Mouse (Mus musculus) spleen, postnatal 4 days (tissue): ENCODE measurements at regions not wholly inside any gene's neighbourhood (a gene's known extent, or its start where the extent isn't known, plus 50 kb on each side); places are given as distances from the start of the nearest gene placed in this dataset.

Experiments
- DNase-seq, 2 experiments: peaks; one replicate each; pipeline ENCODE4 v3.0.0; 2022; ENCODE audit warnings: low spot score in 2 of 2

DNA sequence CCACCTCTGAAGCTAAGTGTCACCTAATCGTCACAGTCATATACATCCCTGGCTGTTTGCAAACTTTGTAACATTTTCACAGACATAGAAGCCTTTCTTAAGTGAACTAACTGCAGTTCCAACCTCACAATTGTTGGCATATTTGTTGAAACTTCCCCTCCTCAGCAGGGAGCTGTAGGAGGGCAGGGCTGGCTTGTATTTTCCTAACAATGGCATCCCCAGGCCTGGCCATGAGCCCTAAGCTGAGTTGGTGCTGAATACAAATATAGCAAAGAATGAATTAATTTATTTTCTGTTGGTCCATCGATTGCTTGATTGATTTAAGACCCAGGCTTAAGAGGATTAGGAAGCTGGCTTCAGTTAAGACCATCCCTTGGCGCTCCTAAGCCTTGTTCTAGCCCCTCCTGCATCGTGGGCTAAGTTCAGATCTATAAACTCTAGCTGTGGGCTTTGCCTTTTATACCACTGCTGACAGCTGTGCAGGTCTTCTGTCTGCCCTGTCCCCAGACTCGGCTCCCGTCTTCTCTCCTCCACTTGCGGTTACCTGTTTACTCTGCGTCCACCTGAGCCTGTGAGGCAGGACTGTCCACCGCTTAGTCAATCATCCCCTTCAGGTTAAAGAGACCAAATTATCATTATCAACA, 269.8 kb downstream of the Hlx start:
- no peak for DNase-seq

- no peak for DNase-seq
These were observed 271.0 kb downstream of the Hlx start for GRCm38 (mm10) chr1:184461411-184461810.

GRCm38 (mm10) chr1:184456727-184457126, 275.7 kb downstream of the Hlx start:
- no peak for DNase-seq

GRCm38 (mm10) chr1:184454381-184454780, 278.0 kb downstream of the Hlx start:
- DNase-seq = no peak

GRCm38 (mm10) chr1:184453673-184454072, 278.7 kb downstream of the Hlx start:
- DNase-seq = no peak

- no peak for DNase-seq
These were observed 279.4 kb downstream of the Hlx start for GRCm38 (mm10) chr1:184453061-184453460.

GRCm38 (mm10) chr1:184451686-184452085, 280.7 kb downstream of the Hlx start:
- no peak for DNase-seq

DNA sequence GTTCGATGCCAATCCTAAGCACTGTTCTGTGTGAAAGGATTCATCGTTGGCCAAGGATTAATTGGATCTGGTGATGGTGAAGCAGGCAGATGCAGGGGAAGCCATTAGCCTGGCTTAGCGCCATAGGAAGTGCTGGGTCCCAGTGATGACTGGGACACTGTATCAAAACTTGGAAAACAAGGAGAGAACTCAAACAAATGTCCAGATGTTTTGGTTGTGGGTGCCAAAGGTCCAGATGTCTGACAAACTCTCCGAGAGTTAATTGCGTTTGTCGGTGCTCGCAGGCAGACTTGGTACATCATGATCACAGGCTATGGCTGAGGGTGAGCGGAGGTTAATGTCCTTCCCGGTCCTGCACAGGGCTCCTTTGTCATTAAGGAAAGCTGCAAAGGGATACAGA, 283.4 kb downstream of the Hlx start:
- no peak for DNase-seq

DNA sequence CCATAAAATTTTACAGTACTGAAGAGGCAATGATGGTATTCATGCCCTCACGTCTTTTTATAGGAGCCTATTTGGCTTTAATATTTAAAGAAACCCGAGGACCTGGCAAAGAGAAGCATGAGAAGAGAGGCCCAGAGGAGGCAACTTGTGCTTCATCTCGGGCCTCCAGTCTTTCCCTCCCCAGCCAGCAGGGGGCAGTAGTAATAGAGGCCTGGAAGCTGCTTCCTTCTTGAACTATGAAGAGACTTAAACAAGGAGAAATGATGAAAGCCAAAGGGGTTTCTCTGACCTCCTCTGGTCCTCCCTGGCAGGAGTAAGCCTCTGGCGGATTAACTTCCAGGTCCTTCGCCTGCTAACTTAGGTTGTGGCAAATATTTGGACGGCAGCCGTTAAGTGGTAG, 284.5 kb downstream of the Hlx start:
- peak; percentile 71 to 89 for DNase-seq

GRCm38 (mm10) chr1:184447161-184447667, 285.2 kb downstream of the Hlx start:
- DNase-seq = no peak

DNA sequence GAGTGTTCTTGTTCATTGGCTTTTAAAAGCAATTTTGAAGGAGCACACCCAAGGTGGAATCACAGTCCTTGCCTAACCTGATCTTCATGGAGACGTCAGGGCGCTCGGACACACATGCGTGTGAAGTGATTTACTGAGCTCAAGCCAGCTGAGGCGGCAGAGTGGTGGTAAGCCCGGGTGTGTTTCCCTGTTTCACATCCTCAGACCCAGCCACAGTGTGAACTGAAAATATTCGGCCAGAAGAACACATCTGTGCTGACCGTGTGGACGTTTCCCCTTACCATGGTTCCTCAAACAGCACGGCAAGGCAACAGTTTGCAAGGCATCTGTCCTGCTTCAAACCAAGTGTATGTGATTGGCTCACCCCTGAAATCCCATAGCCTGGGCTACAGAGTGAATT, 288.2 kb downstream of the Hlx start:
- peak in 1 of 2 experiments; percentile 34 for DNase-seq

DNA sequence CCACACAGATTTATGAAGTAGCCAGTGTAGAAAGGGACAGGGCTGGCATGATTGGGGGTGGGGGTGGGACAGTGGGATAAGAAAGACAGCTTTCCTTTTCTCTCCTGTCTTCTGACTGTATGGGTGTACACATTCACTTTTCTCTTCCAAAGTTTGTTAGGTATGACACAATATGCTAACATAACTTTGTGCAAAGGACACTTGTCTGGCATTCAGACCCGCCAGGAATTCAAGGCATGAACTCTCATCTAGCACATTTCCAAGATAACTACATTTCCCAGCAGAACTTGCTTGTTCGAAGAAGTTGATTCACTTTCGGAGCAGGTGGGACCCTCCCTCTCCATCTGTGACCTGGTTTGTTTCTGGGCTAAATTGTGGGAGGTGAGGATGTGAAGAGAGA, 289.7 kb downstream of the Hlx start:
- DNase-seq = no peak

GRCm38 (mm10) chr1:184441005-184441557, 291.3 kb downstream of the Hlx start:
- no peak for DNase-seq

- no peak for DNase-seq
These were observed 292.9 kb downstream of the Hlx start for GRCm38 (mm10) chr1:184439506-184439905.

DNA sequence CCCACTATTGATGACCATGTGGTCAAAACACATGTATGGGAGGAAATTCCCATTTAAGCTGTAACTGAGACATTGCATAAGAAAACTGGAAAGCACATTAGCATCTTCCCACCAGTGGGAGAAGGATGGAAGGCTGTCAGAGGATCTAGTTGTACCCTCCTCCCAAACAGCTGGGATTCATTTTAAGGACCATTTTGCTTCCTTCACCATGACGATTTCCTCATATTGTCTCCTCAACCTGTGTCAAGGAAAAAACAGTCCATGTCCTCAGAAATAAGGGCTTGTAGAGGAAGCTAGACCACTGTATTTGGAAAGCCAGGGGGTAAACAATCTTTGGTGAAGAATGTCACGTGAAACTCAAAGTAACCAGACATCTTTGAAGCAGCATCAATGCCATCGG, 296.0 kb downstream of the Hlx start:
- DNase-seq = no peak

GRCm38 (mm10) chr1:184428612-184429011, 303.8 kb downstream of the Hlx start:
- DNase-seq = no peak

GRCm38 (mm10) chr1:184428035-184428434, 304.4 kb downstream of the Hlx start:
- DNase-seq = peak in 1 of 2 experiments; percentile 23

- DNase-seq = no peak
These were observed 306.7 kb downstream of the Hlx start for GRCm38 (mm10) chr1:184425694-184426093.

GRCm38 (mm10) chr1:184424035-184424434, 308.4 kb downstream of the Hlx start:
- DNase-seq = peak in 1 of 2 experiments; percentile 50

DNA sequence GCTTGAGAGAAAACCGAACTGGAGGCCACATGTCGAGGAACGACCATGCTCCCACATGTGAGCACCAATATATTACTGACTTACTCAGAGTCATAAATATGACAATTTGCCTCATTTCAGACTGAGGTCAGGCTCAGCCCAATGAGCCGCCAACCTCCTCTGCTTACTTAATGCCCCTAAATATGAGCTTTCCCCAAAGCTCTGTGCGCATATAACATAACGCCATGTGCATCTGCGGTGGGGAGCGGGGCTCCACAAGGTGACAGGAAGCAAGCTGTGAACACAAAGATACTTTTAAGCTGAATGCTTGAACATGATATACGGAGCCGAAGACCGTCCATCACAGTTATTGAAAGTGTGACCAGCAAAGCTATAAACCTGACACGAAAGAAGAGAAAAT, 319.8 kb downstream of the Hlx start:
- no peak for DNase-seq

GRCm38 (mm10) chr1:184411066-184411465, 321.4 kb downstream of the Hlx start:
- DNase-seq = no peak

DNA sequence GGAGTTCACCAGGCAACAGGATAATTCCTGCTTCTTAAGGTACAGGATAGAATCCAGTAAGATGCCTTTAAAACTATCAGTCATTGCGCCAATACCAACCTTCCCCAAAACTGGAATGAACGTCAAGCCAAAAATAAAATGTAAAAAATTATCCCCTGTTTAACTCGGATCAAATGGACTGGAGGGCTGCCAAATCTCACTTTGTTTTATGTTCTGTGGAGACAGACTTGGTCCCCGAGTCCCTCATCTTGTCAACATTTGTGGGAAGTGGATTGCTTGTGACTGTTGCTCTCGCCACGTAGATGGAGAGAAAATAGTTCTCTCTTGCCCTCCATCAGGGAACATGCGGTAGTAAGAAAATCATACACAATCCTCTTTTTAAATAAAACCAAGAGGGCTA, 322.4 kb downstream of the Hlx start:
- DNase-seq = no peak

DNA sequence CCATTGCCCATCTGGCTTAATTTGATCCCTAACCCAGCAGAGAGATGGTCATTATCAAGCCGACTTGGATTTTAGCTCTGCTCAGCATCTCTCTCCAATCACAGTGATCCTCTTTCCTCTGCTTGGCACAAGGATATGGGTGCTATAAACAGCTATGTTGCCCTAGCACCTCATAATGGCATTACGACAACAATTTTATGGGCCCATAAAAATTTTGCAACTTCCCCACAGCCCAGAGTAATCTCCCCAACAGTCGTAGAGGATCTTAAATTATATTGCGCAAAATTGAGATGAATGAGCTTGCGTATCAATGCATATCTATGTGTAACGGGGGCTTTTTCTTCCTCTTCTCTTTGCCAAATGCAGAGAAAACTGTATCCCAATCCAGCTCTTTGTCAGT, 329.4 kb downstream of the Hlx start:
- DNase-seq = no peak

DNA sequence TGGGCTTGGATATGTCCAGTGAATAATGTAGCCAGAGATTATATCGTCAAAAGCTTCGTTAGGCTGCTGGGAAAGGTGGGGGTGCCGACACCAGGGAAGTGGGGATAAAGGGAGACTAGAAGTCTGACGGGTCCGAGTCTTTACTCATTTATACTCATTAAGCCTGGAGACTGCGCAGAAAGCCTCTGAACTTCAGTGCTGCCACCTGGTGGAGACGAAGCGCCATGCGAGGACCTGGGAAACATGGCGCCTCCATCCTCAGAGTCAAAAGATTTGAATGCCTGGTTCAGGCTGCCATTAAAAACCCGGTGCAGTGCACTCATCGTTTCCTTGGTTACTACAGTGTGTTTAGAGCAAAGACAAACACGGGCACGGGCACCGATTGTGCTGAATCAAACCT, 337.2 kb downstream of the Hlx start:
- peak; percentile 29 to 80 for DNase-seq
